Mouse (Mus musculus) limb, embryonic 11.5 days (tissue): ENCODE data around the gene 2610301B20Rik. TPM values are rescaled to one million over a fixed set of nuclear protein-coding genes. Genes with fewer than 3 reads are reported as not detected.
"Not testable (repeated sequence)": the region's sequence is repeated elsewhere in the genome, so short reads cannot be mapped to it uniquely, and the experiment has no call there.

Experiments used
- ATAC-seq: fragments of 200-750 bp; cut with Nextera tagmentation; 2 replicates; pipeline ENCODE4 v1.8.0; 2017; ENCODE audit warnings: low read depth; ENCODE audit not compliant: insufficient number of reproducible peaks, low FRiP score, low TSS enrichment
- DNase-seq: peaks from one replicate; pipeline ENCODE4 v3.0.0-alpha.2; 2015; ENCODE audit warnings: low spot score
- H3K27ac ChIP-seq: fragments of 300-500 bp; sonication (generic); replicated peaks from 2 replicates; pipeline ENCODE4 v1.5.1; 2014; ENCODE audit warnings: low read depth, mild to moderate bottlenecking, low read length
- H3K27me3 ChIP-seq: fragments of 300-500 bp; sonication (generic); 2 replicates; pipeline ENCODE4 v1.6.1; 2014; ENCODE audit warnings: mild to moderate bottlenecking, low read length, mixed read lengths; ENCODE audit not compliant: control insufficient read depth, insufficient read depth
- H3K36me3 ChIP-seq: fragments of 300-500 bp; sonication (generic); 2 replicates; pipeline ENCODE4 v1.6.1; 2014; ENCODE audit warnings: mild to moderate bottlenecking, low read length, moderate library complexity, mixed read lengths; ENCODE audit not compliant: control insufficient read depth, insufficient read depth
- H3K4me1 ChIP-seq: fragments of 300-500 bp; sonication (generic); 2 replicates; pipeline ENCODE4 v1.6.1; 2014; ENCODE audit warnings: low read length, mixed read lengths; ENCODE audit not compliant: control insufficient read depth, insufficient read depth
- H3K4me2 ChIP-seq: fragments of 300-500 bp; sonication (generic); 2 replicates; pipeline ENCODE4 v1.6.1; 2014; ENCODE audit warnings: low read depth, mild to moderate bottlenecking, moderate library complexity; ENCODE audit not compliant: severe bottlenecking
- H3K4me3 ChIP-seq: fragments of 300-500 bp; sonication (generic); 2 replicates; pipeline ENCODE4 v1.5.1; 2014; ENCODE audit warnings: low read depth, low read length
- H3K9ac ChIP-seq: fragments of 300-500 bp; sonication (generic); 2 replicates; pipeline ENCODE4 v1.6.1; 2014; ENCODE audit warnings: mild to moderate bottlenecking, low read length
- H3K9me3 ChIP-seq: fragments of 300-500 bp; sonication (generic); 2 replicates; pipeline ENCODE4 v1.6.1; 2016; ENCODE audit warnings: low read length; ENCODE audit not compliant: control insufficient read depth
- WGBS: fragments of 180-500 bp; shearing (Covaris S2); extraction: QIAGEN DNeasy Blood & Tissue Kit; methylation state at CpG from one replicate; pipeline ENCODE4 v1.1.7; 2014; 5-methylcytosine and 5-hydroxymethylcytosine counted together
- polyA plus RNA-seq: library from polyadenylated mRNA; unstranded; fragments of >200 nt; fragmentation: Nextera tagmentation; extraction: Ambion mirVana; gene quantifications from 2 replicates; pipeline ENCODE4 v1.2.1, GENCODE M21; 2014

2610301B20Rik gene
- polyA plus RNA-seq, 1 experiment from 2014 or later, result 27.6 TPM

DNA sequence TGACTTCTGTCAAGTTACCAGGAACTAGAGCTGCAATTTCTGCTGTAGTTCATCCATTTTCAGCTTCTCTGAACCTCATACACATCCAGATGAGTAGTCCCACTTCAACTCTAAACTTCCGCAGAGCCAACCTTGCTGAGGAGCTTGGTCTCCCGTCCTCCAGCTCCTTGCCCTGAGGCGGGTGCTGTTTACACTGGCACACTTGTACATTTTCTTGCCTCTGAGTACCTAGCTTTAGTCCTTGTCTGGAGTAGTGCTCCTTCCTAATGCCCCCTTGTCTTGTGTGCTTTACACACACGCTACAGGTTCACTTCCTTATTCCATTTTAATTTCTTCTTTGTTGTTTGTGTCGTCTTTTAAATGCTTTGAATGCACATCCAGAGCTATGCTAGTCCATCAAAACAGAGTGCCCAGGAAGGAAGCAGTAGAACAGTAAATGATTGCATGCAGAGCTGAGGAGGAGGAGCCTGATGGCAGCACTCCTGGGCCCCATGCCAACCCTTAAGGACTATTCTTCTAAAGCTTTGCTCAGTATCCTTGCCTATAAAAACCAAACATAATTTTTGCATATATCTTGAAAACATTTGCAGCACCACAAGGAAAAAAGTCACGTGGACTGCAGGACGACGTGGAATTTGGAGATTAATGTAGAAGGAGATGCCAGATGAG, 9.6 kb downstream of the 2610301B20Rik start:
- Histone ChIP-seq H3K4me1 (no peaks in the 10 kb centered on the region), H3K36me3 (peaks cover 4% of the 10 kb centered on the region; the same call in 1 of the 2 replicates), H3K4me2 (no peak overlapping the region), H3K9me3 (no peaks in the 10 kb centered on the region), H3K9ac (no peak overlapping the region), H3K27ac (no peak overlapping the region), H3K4me3 (no peak overlapping the region), H3K27me3 (no peaks in the 10 kb centered on the region)
- DNase-seq (no peak), ATAC-seq (no peak)
- 91% methylated on average over 8 of the region's 8 CpGs for WGBS

DNA sequence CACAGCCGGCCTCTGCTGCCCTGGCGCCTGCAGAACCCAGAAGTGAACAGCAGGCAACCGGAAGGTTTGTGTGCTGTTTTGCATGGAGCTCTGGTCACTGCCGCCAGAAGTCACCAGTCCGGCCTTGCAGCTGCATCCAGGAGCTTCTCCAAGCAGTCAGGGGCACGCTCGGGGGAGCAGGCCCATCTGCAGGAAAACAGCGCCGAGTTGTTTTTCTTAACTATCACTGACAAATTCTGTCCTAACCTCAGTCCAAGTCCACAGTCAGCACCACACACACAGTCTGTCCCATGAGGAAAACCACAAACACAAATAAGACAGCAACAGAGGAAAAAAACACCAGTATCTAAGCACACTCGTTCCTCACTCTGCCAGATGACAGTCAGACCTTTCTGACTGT, 14.5 kb downstream of the 2610301B20Rik start:
- H3K27ac ChIP-seq, result no peak overlapping the region
- 94% methylated on average over 10 of the region's 10 CpGs for WGBS
- ATAC-seq (no peak), DNase-seq (no peak)
- H3K9me3 ChIP-seq, result no peaks in the 10 kb centered on the region
- no peak overlapping the region for H3K4me2 ChIP-seq
- peaks cover 8% of the 10 kb centered on the region; the same call in 1 of the 2 replicates for H3K36me3 ChIP-seq
- H3K4me3 ChIP-seq, result no peak overlapping the region
- H3K4me1 ChIP-seq, result no peaks in the 10 kb centered on the region
- H3K27me3 ChIP-seq, result no peaks in the 10 kb centered on the region
- H3K9ac ChIP-seq, result no peak overlapping the region

DNA sequence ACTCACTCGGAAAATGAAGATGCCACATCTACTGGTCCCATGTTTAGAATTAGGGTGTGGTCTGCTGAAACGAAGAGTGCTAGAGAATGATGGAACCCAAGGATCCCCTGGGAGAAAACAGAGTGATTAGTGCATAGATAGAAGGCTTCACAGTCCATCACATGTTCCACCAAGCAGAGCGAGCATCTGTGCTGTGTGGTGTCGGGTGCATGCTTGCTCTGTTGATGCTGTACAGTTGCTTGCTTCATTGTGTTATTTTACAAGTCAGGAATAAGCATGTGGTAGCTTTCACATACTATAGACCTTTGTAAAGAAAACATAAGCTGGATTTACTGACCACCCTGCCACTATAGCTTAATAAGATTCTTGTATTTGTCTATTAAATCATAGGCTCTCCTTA, 22.0 kb downstream of the 2610301B20Rik start:
- H3K9ac ChIP-seq, result no peak overlapping the region
- no peaks in the 10 kb centered on the region for H3K36me3 ChIP-seq

DNA sequence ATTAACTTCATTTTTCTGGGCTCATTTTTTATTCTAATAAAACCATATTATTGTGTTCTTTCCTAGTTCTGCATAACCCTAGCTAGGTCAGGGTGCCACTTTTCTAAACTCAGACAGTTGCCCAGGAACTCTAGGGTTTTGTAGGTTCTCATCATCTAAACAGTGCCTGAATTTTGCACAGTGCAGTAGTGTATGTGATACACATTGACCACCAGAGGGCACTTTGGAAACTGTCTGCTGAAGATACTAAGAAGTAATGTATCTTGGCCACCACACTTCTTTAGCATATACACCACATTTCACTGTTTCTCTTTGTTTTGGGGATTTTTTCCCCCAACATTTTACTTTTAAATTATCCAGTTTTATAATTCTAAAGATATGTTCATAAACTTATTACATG, 22.6 kb downstream of the 2610301B20Rik start:
- H3K27ac ChIP-seq, result no peak overlapping the region
- no peak overlapping the region for H3K4me2 ChIP-seq
- no peaks in the 10 kb centered on the region for H3K9me3 ChIP-seq
- DNase-seq, result no peak
- no peaks in the 10 kb centered on the region for H3K4me1 ChIP-seq
- H3K9ac ChIP-seq, result no peak overlapping the region
- no peaks in the 10 kb centered on the region for H3K27me3 ChIP-seq
- H3K36me3 ChIP-seq, result no peaks in the 10 kb centered on the region
- H3K4me3 ChIP-seq, result no peak overlapping the region
- ATAC-seq, result no peak

More for the DNA sequence above, 22.0 kb downstream of the 2610301B20Rik start:
- no peaks in the 10 kb centered on the region for H3K27me3 ChIP-seq
- WGBS, result 85% methylated on average over 4 of the region's 4 CpGs
- ATAC-seq (no peak), DNase-seq (no peak)
- no peaks in the 10 kb centered on the region for H3K4me1 ChIP-seq
- H3K9me3 ChIP-seq, result no peaks in the 10 kb centered on the region
- H3K27ac ChIP-seq, result no peak overlapping the region
- no peak overlapping the region for H3K4me2 ChIP-seq
- H3K4me3 ChIP-seq, result no peak overlapping the region

DNA sequence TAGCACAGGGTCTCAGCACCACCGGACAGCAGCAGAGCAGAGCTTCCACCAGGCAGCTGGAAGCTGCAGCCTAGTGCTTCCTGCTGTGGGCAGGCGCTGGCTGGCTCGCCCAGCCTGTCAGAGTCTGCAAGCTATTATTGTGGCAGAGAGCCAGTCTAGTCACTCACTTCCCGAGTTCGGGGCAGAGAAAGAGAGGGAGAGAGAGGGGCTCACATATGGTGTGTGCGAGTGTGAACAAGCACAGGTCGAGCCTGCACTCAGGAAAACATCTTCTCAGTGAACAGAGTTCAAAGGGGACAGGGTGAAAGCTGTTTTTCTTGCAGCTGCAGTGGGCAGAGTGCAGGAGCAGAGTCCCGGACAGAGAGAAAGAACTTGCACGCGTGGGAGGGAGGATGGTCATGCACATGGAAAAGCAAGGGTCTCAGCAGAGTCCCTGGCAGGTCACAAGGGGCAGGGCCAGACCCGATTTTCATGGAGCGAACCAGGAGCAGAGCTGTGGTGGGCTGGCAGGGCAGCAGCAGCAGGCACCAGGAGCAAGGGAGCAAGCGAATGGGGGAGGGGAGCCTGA, 31.0 kb downstream of the 2610301B20Rik start:
- ATAC-seq (peak; percentile 62), DNase-seq (peak; percentile 62)
- 4% methylated on average over 13 of the region's 13 CpGs for WGBS
- H3K4me3 ChIP-seq, result no peak overlapping the region; the same call in 1 of the 2 replicates
- H3K9ac ChIP-seq, result peak overlapping the region; percentile 27; the same call in 1 of the 2 replicates
- H3K36me3 ChIP-seq, result no peaks in the 10 kb centered on the region
- H3K4me1 ChIP-seq, result 0 out of 2 replicates have a peak, but pooled peaks cover 6% of the 10 kb centered on the region
- peak overlapping the region; percentile 25 for H3K4me2 ChIP-seq
- H3K27ac ChIP-seq, result peak overlapping the region; percentile 9; the same call in 1 of the 2 replicates
- H3K27me3 ChIP-seq, result no peaks in the 10 kb centered on the region
- no peaks in the 10 kb centered on the region for H3K9me3 ChIP-seq

DNA sequence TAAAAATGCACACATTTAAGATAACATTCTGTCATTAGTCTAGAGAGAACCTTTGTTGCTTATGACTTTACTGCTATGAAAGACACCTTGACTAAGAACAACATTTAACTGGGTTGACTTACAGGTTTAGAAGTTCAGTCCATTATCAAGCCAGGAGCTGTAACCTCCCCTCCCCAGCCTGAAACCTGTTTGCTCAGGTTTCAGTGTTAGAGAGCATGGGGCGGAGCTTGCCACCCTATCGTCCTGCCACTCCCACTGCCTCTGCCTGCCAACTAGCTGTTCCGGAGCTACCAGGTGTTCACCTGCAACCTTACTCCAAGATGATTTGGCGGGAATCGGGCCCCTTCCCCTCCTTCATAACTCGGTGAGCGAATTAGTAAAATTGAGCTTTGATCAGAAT, 37.1 kb downstream of the 2610301B20Rik start:
- H3K9ac ChIP-seq, H3K4me1 ChIP-seq, H3K27ac ChIP-seq, DNase-seq, H3K27me3 ChIP-seq, H3K4me2 ChIP-seq, H3K9me3 ChIP-seq, ATAC-seq, H3K4me3 ChIP-seq, H3K36me3 ChIP-seq: not testable (repeated sequence)
- WGBS, result 41% methylated on average over 7 of the region's 7 CpGs

DNA sequence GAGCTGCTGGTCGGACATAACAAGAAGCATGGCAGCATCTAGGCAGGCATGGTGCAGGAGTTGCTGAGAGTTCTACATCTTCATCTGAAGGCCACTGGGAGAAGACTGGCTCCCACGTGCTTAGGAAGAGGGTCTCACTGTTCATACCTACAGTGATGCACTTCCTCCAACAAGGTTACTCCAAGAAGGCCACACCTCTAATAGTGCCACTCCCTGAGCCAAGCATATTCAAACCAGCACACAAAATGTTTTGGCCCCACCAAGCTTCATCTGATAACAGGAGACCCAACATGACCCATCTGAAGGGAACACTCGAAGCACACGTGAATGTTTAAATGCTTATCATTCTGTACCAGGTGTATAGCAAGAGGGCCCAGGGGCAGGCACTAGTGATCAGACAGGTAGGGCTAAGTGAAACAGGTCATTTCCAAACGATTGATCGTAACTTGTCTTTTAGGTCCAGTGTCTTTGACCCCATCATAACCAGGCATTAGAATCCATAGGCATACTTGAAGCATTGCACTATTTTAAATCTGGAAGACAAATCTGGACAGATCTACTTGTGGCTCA, 37.7 kb downstream of the 2610301B20Rik start:
- no peak for DNase-seq
- no peak overlapping the region for H3K4me3 ChIP-seq
- 80% methylated on average over 6 of the region's 6 CpGs for WGBS

DNA sequence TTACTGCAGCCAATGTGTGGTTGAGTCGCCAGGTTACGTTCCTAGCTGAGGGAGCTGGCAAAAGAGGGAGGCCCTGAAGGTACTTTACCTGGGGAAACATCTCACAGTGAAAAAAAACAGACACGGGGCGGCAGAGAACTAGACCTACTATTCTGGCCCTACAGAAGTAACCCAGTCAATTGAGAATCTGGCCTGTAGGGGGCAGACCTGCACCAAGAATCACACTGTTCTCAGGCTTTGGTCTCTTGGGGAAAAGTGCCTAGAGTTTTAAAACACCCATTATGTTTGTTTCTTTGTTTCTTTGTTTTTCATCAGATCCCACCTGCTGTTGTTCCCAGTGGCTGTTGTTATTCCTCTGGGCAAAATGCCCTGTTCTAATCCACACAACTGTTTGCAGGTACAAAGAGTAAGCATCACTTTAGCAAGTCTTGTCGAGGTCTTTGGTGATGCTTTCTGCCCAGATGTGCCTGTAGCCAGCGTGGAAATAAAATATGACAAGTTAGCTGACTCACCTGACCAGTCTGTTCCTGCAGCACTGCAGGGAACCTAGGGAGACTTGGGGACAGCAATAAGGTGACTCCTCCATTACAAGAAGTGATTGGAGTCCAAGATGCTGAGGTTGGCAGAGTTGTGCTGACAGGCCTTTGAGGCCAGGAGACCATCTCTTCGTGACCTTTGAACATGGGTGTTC, 38.5 kb downstream of the 2610301B20Rik start:
- no peaks in the 10 kb centered on the region for H3K9me3 ChIP-seq
- no peak overlapping the region for H3K4me3 ChIP-seq
- H3K27ac ChIP-seq, result no peak overlapping the region
- no peaks in the 10 kb centered on the region for H3K27me3 ChIP-seq
- no peaks in the 10 kb centered on the region for H3K4me1 ChIP-seq
- no peaks in the 10 kb centered on the region for H3K36me3 ChIP-seq
- no peak overlapping the region for H3K9ac ChIP-seq
- H3K4me2 ChIP-seq, result no peak overlapping the region
- peak; percentile 81; the same call in 1 of the 2 replicates for ATAC-seq
- 34% methylated on average over 7 of the region's 7 CpGs for WGBS
- peak; percentile 92 for DNase-seq

More for the DNA sequence above, 37.7 kb downstream of the 2610301B20Rik start:
- Histone ChIP-seq H3K36me3 (no peaks in the 10 kb centered on the region), H3K9me3 (no peaks in the 10 kb centered on the region), H3K4me2 (no peak overlapping the region), H3K4me1 (no peaks in the 10 kb centered on the region), H3K9ac (no peak overlapping the region), H3K27me3 (no peaks in the 10 kb centered on the region), H3K27ac (no peak overlapping the region)
- no peak for ATAC-seq
